In genomic region chr3:153959035-153959730, GRCm38 (mm10) we compare ENCODE assay signal across 8 mouse cellular contexts. TPM values are rescaled to one million over a fixed set of nuclear protein-coding genes. Genes with fewer than 3 reads are reported as not detected.
DNase-seq lines count a peak whose midpoint lies in the region; ATAC-seq lines count a peak whose summit lies in the region.

No protein-coding gene starts in this region.

- H3K36me3 ChIP-seq in neural tube, embryonic 11.5 days (ENCODE audit: control insufficient read depth, insufficient read depth, low read length), result no peaks in the 10 kb centered on the region; the same call in 1 of the 2 replicates
- H3K36me3 ChIP-seq in liver, embryonic 12.5 days, result no peaks in the 10 kb centered on the region
- no peaks in the 10 kb centered on the region for H3K36me3 ChIP-seq in heart, embryonic 11.5 days (ENCODE audit: control insufficient read depth, insufficient read depth, low read length)

- no peak overlapping the region for H3K27ac ChIP-seq in neural tube, embryonic 11.5 days (ENCODE audit: low read depth, low read length)
- H3K27ac ChIP-seq in liver, embryonic 12.5 days, result no peak overlapping the region
- H3K27ac ChIP-seq in heart, embryonic 11.5 days (ENCODE audit: low read depth, low read length), result no peak overlapping the region

- no peaks in the 10 kb centered on the region for H3K9me3 ChIP-seq in neural tube, embryonic 11.5 days (ENCODE audit: control insufficient read depth, low read length)
- H3K9me3 ChIP-seq in liver, embryonic 12.5 days (replicated peaks), result no peaks in the 10 kb centered on the region
- H3K9me3 ChIP-seq in heart, embryonic 11.5 days (replicated peaks; ENCODE audit: control insufficient read depth, low read length), result peaks cover 4% of the 10 kb centered on the region

- H3K27me3 ChIP-seq in neural tube, embryonic 11.5 days (ENCODE audit: control insufficient read depth, insufficient read depth, low read length), result no peaks in the 10 kb centered on the region
- no peaks in the 10 kb centered on the region; the same call in 1 of the 2 replicates for H3K27me3 ChIP-seq in liver, embryonic 12.5 days (replicated peaks)
- no peaks in the 10 kb centered on the region for H3K27me3 ChIP-seq in heart, embryonic 11.5 days (ENCODE audit: control insufficient read depth, insufficient read depth, low read length)

- no peak overlapping the region for H3K9ac ChIP-seq in neural tube, embryonic 11.5 days (ENCODE audit: low read length)
- no peak overlapping the region for H3K9ac ChIP-seq in liver, embryonic 12.5 days
- H3K9ac ChIP-seq in heart, embryonic 11.5 days (ENCODE audit: low read depth, low read length), result no peak overlapping the region

- DNase-seq in cerebellum, adult 9-11 months, result no peak
- DNase-seq in neural tube, embryonic 11.5 days (ENCODE audit: low spot score), result no peak
- DNase-seq in neural tube, embryonic 10.5 days (ENCODE audit: extremely low spot score, low spot score), result no peak
- peak; percentile 85 for DNase-seq in retina, embryonic 14.5 days (ENCODE audit: low spot score)

- H3K4me1 ChIP-seq in neural tube, embryonic 11.5 days (ENCODE audit: control insufficient read depth, insufficient read depth, low read length), result no peaks in the 10 kb centered on the region
- H3K4me1 ChIP-seq in liver, embryonic 12.5 days, result no peaks in the 10 kb centered on the region
- H3K4me1 ChIP-seq in heart, embryonic 11.5 days (ENCODE audit: control insufficient read depth, insufficient read depth, low read length), result no peaks in the 10 kb centered on the region

- ATAC-seq in cerebellum, adult (ENCODE audit: insufficient number of reproducible peaks, low FRiP score, low TSS enrichment), result peak; percentile 57; the same call in 1 of the 2 replicates
- peak; percentile 45; the same call in 1 of the 2 replicates for ATAC-seq in neural tube, embryonic 11.5 days (ENCODE audit: insufficient read depth, low FRiP score, low TSS enrichment)
- ATAC-seq in erythroblast, adult 5-6 weeks (replicated peaks; ENCODE audit: low FRiP score, poor library complexity, severe bottlenecking), result peak; percentile 68
- ATAC-seq in liver, embryonic 12.5 days, result 0 out of 2 replicates have a peak, but pooled peaks have one; percentile 43
- ATAC-seq in heart, embryonic 11.5 days (replicated peaks; ENCODE audit: insufficient number of reproducible peaks, low FRiP score, low TSS enrichment), result no peak

- 100% methylated on average over 1 of the region's 1 CpGs for WGBS in neural tube, embryonic 11.5 days
- 78% methylated on average over 1 of the region's 1 CpGs for WGBS in liver, embryonic 12.5 days (ENCODE audit: insufficient replicate concordance)
- 100% methylated on average over 1 of the region's 1 CpGs for WGBS in heart, embryonic 11.5 days (ENCODE audit: insufficient replicate concordance)

- H3K4me2 ChIP-seq in neural tube, embryonic 11.5 days (ENCODE audit: low read depth), result no peak overlapping the region
- H3K4me2 ChIP-seq in liver, embryonic 12.5 days, result no peak overlapping the region
- H3K4me2 ChIP-seq in heart, embryonic 11.5 days, result no peak overlapping the region

- H3K4me3 ChIP-seq in neural tube, embryonic 11.5 days (ENCODE audit: low read depth, low read length), result no peak overlapping the region
- H3K4me3 ChIP-seq in liver, embryonic 12.5 days, result no peak overlapping the region
- no peak overlapping the region for H3K4me3 ChIP-seq in heart, embryonic 11.5 days (ENCODE audit: low read depth, low read length)

RNA-seq across cellular contexts. Expression of gene Slc44a5, which starts 14.1 kb away (rescaled TPM):
- 3.2 and 3.7 TPM in 2 replicates for polyA plus RNA-seq in neural tube, embryonic 11.5 days (2014; fragmentation: Nextera tagmentation; extraction: Ambion mirVana)
- not detected in 2 replicates for total RNA-seq in erythroblast, adult 5-6 weeks (2015; ENCODE audit: low replicate concordance)
- not detected in 2 replicates for total RNA-seq in erythroblast, adult 5-6 weeks (2017; ENCODE audit: low replicate concordance)
- polyA plus RNA-seq in liver, embryonic 12.5 days (2016; fragmentation: Nextera tagmentation; extraction: Ambion mirVana), result 0.20 and 0.36 TPM in 2 replicates
- 1.8 TPM in 2 replicates for polyA plus RNA-seq in heart, embryonic 11.5 days (2014; fragmentation: Nextera tagmentation; extraction: Ambion mirVana)

RNA-seq across cellular contexts. Expression of gene Acadm, which starts 14.8 kb away (rescaled TPM):
- 53.0 and 58.3 TPM in 2 replicates for polyA plus RNA-seq in neural tube, embryonic 11.5 days (2014; fragmentation: Nextera tagmentation; extraction: Ambion mirVana)
- total RNA-seq in erythroblast, adult 5-6 weeks (2015; ENCODE audit: low replicate concordance), result 25.6 and 25.9 TPM in 2 replicates
- total RNA-seq in erythroblast, adult 5-6 weeks (2017; ENCODE audit: low replicate concordance), result 25.6 TPM in 2 replicates
- 51.7 and 53.4 TPM in 2 replicates for polyA plus RNA-seq in liver, embryonic 12.5 days (2016; fragmentation: Nextera tagmentation; extraction: Ambion mirVana)
- polyA plus RNA-seq in heart, embryonic 11.5 days (2014; fragmentation: Nextera tagmentation; extraction: Ambion mirVana), result 160 and 165 TPM in 2 replicates

RNA-seq across cellular contexts. Expression of gene Rabggtb, which starts 46.4 kb away (rescaled TPM):
- polyA plus RNA-seq in neural tube, embryonic 11.5 days (2014; fragmentation: Nextera tagmentation; extraction: Ambion mirVana), result 39.7 and 44.4 TPM in 2 replicates
- total RNA-seq in erythroblast, adult 5-6 weeks (2015; ENCODE audit: low replicate concordance), result 46.4 and 64.4 TPM in 2 replicates
- total RNA-seq in erythroblast, adult 5-6 weeks (2017; ENCODE audit: low replicate concordance), result 52.9 and 60.9 TPM in 2 replicates
- polyA plus RNA-seq in liver, embryonic 12.5 days (2016; fragmentation: Nextera tagmentation; extraction: Ambion mirVana), result 60.8 and 62.2 TPM in 2 replicates
- 53.4 and 59.1 TPM in 2 replicates for polyA plus RNA-seq in heart, embryonic 11.5 days (2014; fragmentation: Nextera tagmentation; extraction: Ambion mirVana)

RNA-seq across cellular contexts. Expression of gene Msh4, which starts 53.2 kb away (rescaled TPM):
- 0.07 and 0.12 TPM in 2 replicates for polyA plus RNA-seq in neural tube, embryonic 11.5 days (2014; fragmentation: Nextera tagmentation; extraction: Ambion mirVana)
- 1.7 TPM in 1 of 2 replicates, not detected in the other for total RNA-seq in erythroblast, adult 5-6 weeks (2015; ENCODE audit: low replicate concordance)
- total RNA-seq in erythroblast, adult 5-6 weeks (2017; ENCODE audit: low replicate concordance), result 1.4 TPM in 1 of 2 replicates, not detected in the other
- polyA plus RNA-seq in liver, embryonic 12.5 days (2016; fragmentation: Nextera tagmentation; extraction: Ambion mirVana), result 0.10 and 0.11 TPM in 2 replicates
- polyA plus RNA-seq in heart, embryonic 11.5 days (2014; fragmentation: Nextera tagmentation; extraction: Ambion mirVana), result 0.09 TPM in 1 of 2 replicates, not detected in the other
